Mouse (Mus musculus) granulocyte monocyte progenitor cell, adult 5-6 weeks (primary cell): ENCODE data around the gene Cypt2. TPM values are rescaled to one million over a fixed set of nuclear protein-coding genes. Genes with fewer than 3 reads are reported as not detected.
"Not testable (repeated sequence)": the region's sequence is repeated elsewhere in the genome, so short reads cannot be mapped to it uniquely, and the experiment has no call there.

ENCODE experiments used
- ATAC-seq: replicated peaks from 2 replicates; pipeline ENCODE4 v1.8.0; 2016; ENCODE audit warnings: mild to moderate bottlenecking, moderate TSS enrichment, inconsistent platforms; ENCODE audit not compliant: poor library complexity, severe bottlenecking
- total RNA-seq, 2 experiments: library from RNA; stranded (forward) in 1 of 2; stranded (reverse) in 1 of 2; fragments of 200-712, 200-1000 nt in 1 of 2; fragments of >200 nt in 1 of 2; fragmentation: Nextera tagmentation in 1 of 2; gene quantifications; 2 replicates each; pipeline ENCODE4 v1.2.3; 2014 to 2017

The Cypt2 gene
- total RNA-seq (2014; fragmentation: Nextera tagmentation) (not detected in 2 replicates), total RNA-seq (2017) (not detected in 2 replicates)

- ATAC-seq: not testable (repeated sequence)
Measured at GRCm38 (mm10) chrX:105499472-105499871, at the start of gene Cypt2. TSS of gene Cypt2 (plus strand) at chrX:105499772.

GRCm38 (mm10) chrX:105546234-105546633, 46.7 kb downstream of the Cypt2 start:
- ATAC-seq: no peak
